Mouse (Mus musculus) liver, embryonic 13.5 days (tissue): Measurements from ENCODE around the gene Trpm3. TPM values are rescaled to one million over a fixed set of nuclear protein-coding genes. Genes with fewer than 3 reads are reported as not detected.

ENCODE experiments used
- ATAC-seq: fragments of 200-750 bp; cut with Nextera tagmentation; 2 replicates; pipeline ENCODE4 v1.8.0; 2017; ENCODE audit warnings: low read depth, mild to moderate bottlenecking, moderate number of reproducible peaks, moderate library complexity
- DNase-seq: peaks from one replicate; pipeline ENCODE4 v3.0.0; 2022
- H3K27ac ChIP-seq: fragments of 300-500 bp; sonication (generic); 2 replicates; pipeline ENCODE4 v1.5.1; 2015; ENCODE audit warnings: moderate library complexity, mild to moderate bottlenecking, inconsistent platforms
- H3K27me3 ChIP-seq: fragments of 300-500 bp; sonication (generic); 2 replicates; pipeline ENCODE4 v1.6.1; 2015; ENCODE audit warnings: mild to moderate bottlenecking, inconsistent platforms
- H3K36me3 ChIP-seq: fragments of 300-500 bp; sonication (generic); 2 replicates; pipeline ENCODE4 v1.6.1; 2015; ENCODE audit warnings: mild to moderate bottlenecking, inconsistent platforms
- H3K4me1 ChIP-seq: fragments of 300-500 bp; sonication (generic); replicated peaks from 2 replicates; pipeline ENCODE4 v1.6.1; 2015; ENCODE audit warnings: inconsistent platforms
- H3K4me2 ChIP-seq: fragments of 300-500 bp; sonication (generic); 2 replicates; pipeline ENCODE4 v1.6.1; 2015; ENCODE audit warnings: inconsistent platforms, mild to moderate bottlenecking, moderate library complexity
- H3K4me3 ChIP-seq: fragments of 300-500 bp; sonication (generic); replicated peaks from 2 replicates; pipeline ENCODE4 v1.5.1; 2015; ENCODE audit warnings: mild to moderate bottlenecking, inconsistent platforms
- H3K9ac ChIP-seq: fragments of 300-500 bp; sonication (generic); 2 replicates; pipeline ENCODE4 v1.6.1; 2015; ENCODE audit warnings: mild to moderate bottlenecking, inconsistent platforms
- H3K9me3 ChIP-seq: fragments of 300-500 bp; sonication (generic); replicated peaks from 2 replicates; pipeline ENCODE4 v1.6.1; 2016; ENCODE audit warnings: inconsistent platforms
- WGBS: fragments of 180-500 bp; shearing (Covaris S2); methylation state at CpG from one replicate; pipeline ENCODE4 v1.1.7; 2015; ENCODE audit not compliant: insufficient replicate concordance; 5-methylcytosine and 5-hydroxymethylcytosine counted together
- polyA plus RNA-seq: library from polyadenylated mRNA; unstranded; fragments of >200 nt; fragmentation: Nextera tagmentation; extraction: Ambion mirVana; gene quantifications from 2 replicates; pipeline ENCODE4 v1.2.1, GENCODE M21; 2015

Gene Trpm3
- polyA plus RNA-seq, 1 experiment from 2014 or later: 0.08 TPM

- no peak overlapping the region for H3K27ac ChIP-seq
- H3K27me3 ChIP-seq: no peaks in the 10 kb centered on the region
- no peak overlapping the region for H3K9ac ChIP-seq
- H3K4me1 ChIP-seq: no peaks in the 10 kb centered on the region
- no peak overlapping the region for H3K4me3 ChIP-seq
- no peak overlapping the region for H3K4me2 ChIP-seq
- 63% methylated on average over 3 of the region's 3 CpGs for WGBS
- H3K9me3 ChIP-seq: no peaks in the 10 kb centered on the region
- ATAC-seq (no peak), DNase-seq (no peak)
- H3K36me3 ChIP-seq: no peaks in the 10 kb centered on the region
Observed at GRCm38 (mm10) chr19:22180136-22180535, 41.3 kb downstream of the Trpm3 start.

- no peaks in the 10 kb centered on the region for H3K27me3 ChIP-seq
- ATAC-seq: no peak
- DNase-seq: no peak
- H3K4me1 ChIP-seq: no peaks in the 10 kb centered on the region
- H3K27ac ChIP-seq: no peak overlapping the region
- H3K9ac ChIP-seq: no peak overlapping the region
- H3K4me2 ChIP-seq: no peak overlapping the region
- H3K36me3 ChIP-seq: no peaks in the 10 kb centered on the region
- no peak overlapping the region for H3K4me3 ChIP-seq
- WGBS: 41% methylated on average over 1 of the region's 1 CpGs
- H3K9me3 ChIP-seq: no peaks in the 10 kb centered on the region
Observed at GRCm38 (mm10) chr19:22189716-22190115, 50.9 kb downstream of the Trpm3 start.

- no peak for DNase-seq
- 77% methylated on average over 2 of the region's 2 CpGs for WGBS
- ATAC-seq: no peak
- Histone ChIP-seq H3K4me1 (no peaks in the 10 kb centered on the region), H3K9ac (no peak overlapping the region), H3K4me2 (no peak overlapping the region), H3K27me3 (no peaks in the 10 kb centered on the region), H3K4me3 (no peak overlapping the region), H3K9me3 (no peaks in the 10 kb centered on the region), H3K36me3 (no peaks in the 10 kb centered on the region), H3K27ac (no peak overlapping the region)
Observed at GRCm38 (mm10) chr19:22222520-22222919, 83.7 kb downstream of the Trpm3 start.

- Histone ChIP-seq H3K4me1 (no peaks in the 10 kb centered on the region), H3K27me3 (no peaks in the 10 kb centered on the region), H3K9ac (no peak overlapping the region), H3K4me3 (no peak overlapping the region), H3K9me3 (no peaks in the 10 kb centered on the region), H3K36me3 (no peaks in the 10 kb centered on the region), H3K27ac (no peak overlapping the region), H3K4me2 (no peak overlapping the region)
- no peak for ATAC-seq
- DNase-seq: no peak
Observed at GRCm38 (mm10) chr19:22234187-22234586, 95.3 kb downstream of the Trpm3 start.

- Histone ChIP-seq H3K27ac (no peak overlapping the region), H3K9ac (no peak overlapping the region), H3K36me3 (no peaks in the 10 kb centered on the region), H3K4me1 (no peaks in the 10 kb centered on the region), H3K4me2 (no peak overlapping the region), H3K9me3 (no peaks in the 10 kb centered on the region), H3K27me3 (no peaks in the 10 kb centered on the region), H3K4me3 (no peak overlapping the region)
- 61% methylated on average over 6 of the region's 6 CpGs for WGBS
- no peak for ATAC-seq
- no peak for DNase-seq
Observed at GRCm38 (mm10) chr19:22249076-22249475, 110.2 kb downstream of the Trpm3 start.

- no peak for ATAC-seq
- Histone ChIP-seq H3K4me2 (no peak overlapping the region), H3K9ac (no peak overlapping the region), H3K4me3 (no peak overlapping the region), H3K27me3 (no peaks in the 10 kb centered on the region), H3K4me1 (no peaks in the 10 kb centered on the region), H3K9me3 (no peaks in the 10 kb centered on the region), H3K36me3 (no peaks in the 10 kb centered on the region), H3K27ac (no peak overlapping the region)
- WGBS: 69% methylated on average over 5 of the region's 5 CpGs
- DNase-seq: no peak
Observed at GRCm38 (mm10) chr19:22272916-22273315, 134.1 kb downstream of the Trpm3 start.

GRCm38 (mm10) chr19:22284651-22285050 is 145.8 kb downstream of the Trpm3 start:
- Histone ChIP-seq H3K27ac (no peak overlapping the region), H3K4me3 (no peak overlapping the region), H3K4me2 (no peak overlapping the region), H3K36me3 (no peaks in the 10 kb centered on the region), H3K9me3 (no peaks in the 10 kb centered on the region), H3K4me1 (no peaks in the 10 kb centered on the region), H3K9ac (no peak overlapping the region), H3K27me3 (no peaks in the 10 kb centered on the region)
- 54% methylated on average over 3 of the region's 3 CpGs for WGBS
- DNase-seq (no peak), ATAC-seq (no peak)

- no peak for DNase-seq
- no peaks in the 10 kb centered on the region for H3K36me3 ChIP-seq
- ATAC-seq: no peak
- H3K27me3 ChIP-seq: no peaks in the 10 kb centered on the region
- H3K4me2 ChIP-seq: no peak overlapping the region
- no peaks in the 10 kb centered on the region for H3K4me1 ChIP-seq
- H3K27ac ChIP-seq: no peak overlapping the region
- no peak overlapping the region for H3K9ac ChIP-seq
- no peak overlapping the region for H3K4me3 ChIP-seq
- no peaks in the 10 kb centered on the region for H3K9me3 ChIP-seq
- 75% methylated on average over 6 of the region's 6 CpGs for WGBS
Observed at GRCm38 (mm10) chr19:22292671-22293070, 153.8 kb downstream of the Trpm3 start.

GRCm38 (mm10) chr19:22300906-22301305 is 162.1 kb downstream of the Trpm3 start:
- Histone ChIP-seq H3K9ac (no peak overlapping the region), H3K27ac (no peak overlapping the region), H3K36me3 (no peaks in the 10 kb centered on the region), H3K4me1 (no peaks in the 10 kb centered on the region), H3K9me3 (no peaks in the 10 kb centered on the region), H3K4me2 (no peak overlapping the region), H3K27me3 (no peaks in the 10 kb centered on the region), H3K4me3 (no peak overlapping the region)
- 39% methylated on average over 2 of the region's 2 CpGs for WGBS
- DNase-seq (no peak), ATAC-seq (no peak)

GRCm38 (mm10) chr19:22303021-22303951 is 164.4 kb downstream of the Trpm3 start:
- Histone ChIP-seq H3K4me3 (no peak overlapping the region), H3K9me3 (no peaks in the 10 kb centered on the region), H3K27me3 (no peaks in the 10 kb centered on the region), H3K9ac (no peak overlapping the region), H3K27ac (no peak overlapping the region), H3K4me1 (no peaks in the 10 kb centered on the region), H3K36me3 (no peaks in the 10 kb centered on the region), H3K4me2 (no peak overlapping the region)
- WGBS: 35% methylated on average over 17 of the region's 17 CpGs
- DNase-seq: no peak
- no peak for ATAC-seq

GRCm38 (mm10) chr19:22303952-22304655 is 165.3 kb downstream of the Trpm3 start:
- Histone ChIP-seq H3K27me3 (no peaks in the 10 kb centered on the region), H3K4me3 (no peak overlapping the region), H3K36me3 (no peaks in the 10 kb centered on the region), H3K9ac (no peak overlapping the region), H3K4me1 (no peaks in the 10 kb centered on the region), H3K27ac (no peak overlapping the region), H3K9me3 (no peaks in the 10 kb centered on the region), H3K4me2 (peak overlapping the region; percentile 41)
- ATAC-seq (no peak), DNase-seq (peak; percentile 22)
- 12% methylated on average over 16 of the region's 18 CpGs for WGBS
